Mouse (Mus musculus) layer of hippocampus, adult 18-20 months (tissue): ENCODE measurements around the gene Inka1. TPM values are rescaled to one million over a fixed set of nuclear protein-coding genes. Genes with fewer than 3 reads are reported as not detected.
"Not testable (repeated sequence)": the region's sequence is repeated elsewhere in the genome, so short reads cannot be mapped to it uniquely, and the experiment has no call there.

Experiments used
- DNase-seq, 2 experiments: peaks; one replicate each; pipeline ENCODE4 v3.0.0; 2022; ENCODE audit warnings: low spot score in 2 of 2
- long read RNA-seq: library from polyadenylated mRNA; stranded (forward); transcript quantifications from one replicate; pipeline ENCODE4 v2.0.0, GENCODE M21; 2021
- total RNA-seq, 2 experiments: library from RNA; stranded (reverse); gene quantifications; 2 replicates each; pipeline ENCODE4 v1.2.3; 2021

Inka1 gene
- 10 to 100 TPM; 10.7 to 14.7 TPM for total RNA-seq
- long read RNA-seq, partial matches to known transcripts, result 0 of 4 reads
- long read RNA-seq, other reads (novel, unspliced or antisense), result 0 of 4 reads

GRCm38 (mm10) chr9:107985131-107986119 is at the start of gene Inka1:
Inka1 (minus strand) TSS chr9:107985879.
- DNase-seq, result peak; percentile 74 to 83

- no peak for DNase-seq
These were observed 46.4 kb upstream of the Inka1 start for GRCm38 (mm10) chr9:108032126-108032525.

GRCm38 (mm10) chr9:108027867-108028266 is 42.2 kb upstream of the Inka1 start:
- no peak for DNase-seq

GRCm38 (mm10) chr9:108026584-108026983 is 40.9 kb upstream of the Inka1 start:
- no peak for DNase-seq

GRCm38 (mm10) chr9:108023216-108023615 is 37.5 kb upstream of the Inka1 start:
- DNase-seq, result no peak

GRCm38 (mm10) chr9:108020741-108021140 is 35.1 kb upstream of the Inka1 start:
- no peak for DNase-seq

- DNase-seq, result no peak
These were observed 31.4 kb upstream of the Inka1 start for GRCm38 (mm10) chr9:108017127-108017526.

- DNase-seq, result not testable (repeated sequence)
These were observed 27.9 kb upstream of the Inka1 start for GRCm38 (mm10) chr9:108013577-108013976.

- no peak for DNase-seq
These were observed 24.7 kb upstream of the Inka1 start for GRCm38 (mm10) chr9:108010385-108010784.

GRCm38 (mm10) chr9:108008041-108008440 is 22.4 kb upstream of the Inka1 start:
- DNase-seq, result no peak

- DNase-seq, result peak in 1 of 2 experiments; percentile 25
These were observed 17.8 kb upstream of the Inka1 start for GRCm38 (mm10) chr9:108003531-108003890.

- no peak for DNase-seq
These were observed 17.3 kb upstream of the Inka1 start for GRCm38 (mm10) chr9:108002778-108003530.

- peak; percentile 100 for DNase-seq
These were observed 16.5 kb upstream of the Inka1 start, which contains the start of gene Ip6k1 for GRCm38 (mm10) chr9:108001922-108002770. Ip6k1 (plus strand) TSS chr9:108002501.

- no peak for DNase-seq
These were observed 10.4 kb upstream of the Inka1 start, which contains the start of gene Gm20662 for GRCm38 (mm10) chr9:107996049-107996448. Gm20662 (plus strand) TSS chr9:107996349.

GRCm38 (mm10) chr9:107995513-107995912 is 9.8 kb upstream of the Inka1 start:
- DNase-seq, result no peak

GRCm38 (mm10) chr9:107994464-107994863 is 8.8 kb upstream of the Inka1 start:
- DNase-seq, result no peak

- DNase-seq, result no peak
These were observed 7.3 kb upstream of the Inka1 start for GRCm38 (mm10) chr9:107993013-107993412.

GRCm38 (mm10) chr9:107992197-107992596 is 6.5 kb upstream of the Inka1 start, which contains the start of gene Cdhr4:
Cdhr4 (plus strand) TSS chr9:107992497.
- no peak for DNase-seq

- no peak for DNase-seq
These were observed 2.3 kb upstream of the Inka1 start for GRCm38 (mm10) chr9:107987950-107988349.

GRCm38 (mm10) chr9:107986376-107986775 is 697 bp upstream of the Inka1 start:
- peak; percentile 62 to 85 for DNase-seq

- DNase-seq, result no peak
These were observed 974 bp downstream of the Inka1 start for GRCm38 (mm10) chr9:107984754-107985055.
